Mouse (Mus musculus) lung, adult 18-20 months (tissue): ENCODE data around the gene Eif2s1.

Source experiments
- DNase-seq, 2 experiments: peaks; one replicate each; pipeline ENCODE4 v3.0.0; 2022; ENCODE audit warnings: mixed read lengths in 2 of 2

The Eif2s1 gene

DNA sequence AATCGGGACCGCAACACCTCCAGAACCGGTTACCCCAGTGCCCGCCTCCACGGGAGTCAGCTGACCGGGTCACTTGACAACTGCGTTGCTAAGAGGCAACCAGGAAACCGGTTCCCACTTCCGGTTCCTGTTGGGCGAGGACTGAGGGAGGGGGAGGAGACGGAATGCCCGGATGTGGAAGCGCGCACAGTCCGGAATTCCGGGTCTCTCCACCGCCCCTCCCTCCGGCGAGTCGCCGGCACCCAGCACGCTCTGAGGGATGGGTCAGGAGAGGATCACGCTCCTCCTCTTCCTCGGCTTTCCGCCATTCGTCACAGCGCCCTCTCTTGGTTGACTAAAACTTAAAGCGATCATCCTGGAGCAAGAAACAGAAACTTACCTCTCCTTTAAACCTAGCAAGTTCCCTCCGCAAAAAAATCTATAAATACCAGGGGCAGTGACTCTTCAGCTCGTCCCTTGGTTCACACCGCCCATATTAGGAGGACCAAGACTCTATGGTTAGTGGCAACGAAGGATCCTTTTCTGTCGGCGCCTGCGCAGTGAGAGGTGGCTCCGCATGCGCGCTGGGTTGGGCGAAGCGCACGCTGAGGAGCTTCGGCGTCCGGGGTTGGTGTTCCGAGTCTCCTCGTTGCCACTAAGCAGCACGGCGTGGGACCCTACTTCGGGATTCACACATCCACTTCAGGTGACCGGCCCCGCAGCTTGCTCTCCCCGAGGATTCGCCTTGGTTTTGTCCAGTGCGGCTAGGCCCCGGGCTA lies at the start of gene Eif2s1, which contains the start of gene Atp6v1d:
Gene Eif2s1, plus strand, starts transcription at position 324 of the 758 bp plus-strand sequence.
Gene Atp6v1d, minus strand, starts transcription at position 143 of the 758 bp plus-strand sequence.
- peak; percentile 99 to 100 for DNase-seq

- peak in 1 of 2 experiments; percentile 3 for DNase-seq
These were observed 47.2 kb upstream of the Eif2s1 start for GRCm38 (mm10) chr12:78814437-78814836.

- DNase-seq = no peak
These were observed 27.1 kb upstream of the Eif2s1 start for GRCm38 (mm10) chr12:78834496-78834895.

- DNase-seq = no peak
These were observed 21.7 kb upstream of the Eif2s1 start for GRCm38 (mm10) chr12:78839906-78840305.

DNA sequence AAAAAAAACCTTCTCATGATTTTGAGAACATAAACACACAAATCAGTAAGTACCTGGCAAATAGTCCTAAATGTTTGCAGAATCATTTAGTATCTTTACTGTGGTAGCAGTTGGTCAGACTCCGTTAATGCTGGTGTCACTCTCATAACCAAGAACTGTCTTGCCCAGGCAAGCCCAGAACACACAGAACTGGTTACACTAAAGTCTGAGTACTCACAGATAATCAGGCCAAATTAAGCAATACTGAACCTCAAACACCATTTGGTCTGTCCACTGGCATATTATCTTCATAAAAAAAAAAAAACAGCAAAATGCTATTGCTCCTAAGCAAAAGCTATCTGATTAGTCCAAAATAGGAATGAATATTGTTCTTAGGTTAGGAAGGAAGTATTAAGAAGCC lies 19.2 kb upstream of the Eif2s1 start:
- DNase-seq = no peak

DNA sequence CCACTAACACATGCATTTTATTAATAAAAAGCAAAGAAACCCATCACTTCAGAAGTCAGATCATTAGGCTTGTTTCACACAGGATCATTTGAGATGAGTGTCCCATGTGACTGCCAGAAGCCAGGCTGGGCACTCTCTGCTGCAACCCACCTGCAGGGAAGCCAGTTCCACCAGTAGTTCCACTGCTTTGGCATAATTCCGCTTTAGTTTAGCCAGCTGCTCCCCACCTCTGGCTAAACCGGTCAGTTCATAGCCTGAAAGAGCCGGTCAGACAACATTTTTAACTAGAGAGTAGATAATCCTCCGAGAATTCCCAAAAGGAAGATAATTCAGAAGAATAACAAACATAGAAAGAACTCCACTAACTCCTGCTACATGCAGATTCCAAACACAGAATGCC lies 13.4 kb upstream of the Eif2s1 start:
- DNase-seq = peak in 1 of 2 experiments; percentile 20

DNA sequence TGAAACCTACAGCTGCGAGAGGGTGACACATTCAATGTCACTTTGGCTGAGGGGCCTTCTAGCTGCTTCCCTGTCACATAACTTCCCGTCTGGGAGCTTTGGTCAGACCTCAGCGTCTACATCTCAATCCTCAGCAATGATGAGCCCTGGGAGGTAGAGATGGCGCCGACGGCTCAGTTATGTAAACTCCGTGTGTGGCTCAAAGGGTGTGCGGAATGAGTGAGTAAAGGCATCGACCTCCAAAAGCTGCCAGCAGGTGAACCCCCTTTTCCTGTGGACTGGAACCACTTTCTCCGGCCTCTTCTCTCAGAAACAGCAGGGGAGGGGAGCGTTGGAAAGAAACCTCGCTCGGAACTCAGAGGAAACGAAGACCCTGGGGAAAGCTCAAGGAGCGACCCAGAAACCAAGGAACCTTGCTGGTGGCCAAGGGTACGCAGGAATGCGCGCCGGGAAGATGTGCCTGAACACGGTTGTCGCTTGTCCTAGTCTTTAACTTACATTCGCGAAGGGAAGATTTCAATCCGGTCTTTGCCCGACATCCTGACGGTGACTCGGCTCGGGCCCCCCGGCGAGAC lies 611 bp upstream of the Eif2s1 start:
- DNase-seq = no peak

- DNase-seq = no peak
These were observed 673 bp downstream of the Eif2s1 start for GRCm38 (mm10) chr12:78862254-78862730.

DNA sequence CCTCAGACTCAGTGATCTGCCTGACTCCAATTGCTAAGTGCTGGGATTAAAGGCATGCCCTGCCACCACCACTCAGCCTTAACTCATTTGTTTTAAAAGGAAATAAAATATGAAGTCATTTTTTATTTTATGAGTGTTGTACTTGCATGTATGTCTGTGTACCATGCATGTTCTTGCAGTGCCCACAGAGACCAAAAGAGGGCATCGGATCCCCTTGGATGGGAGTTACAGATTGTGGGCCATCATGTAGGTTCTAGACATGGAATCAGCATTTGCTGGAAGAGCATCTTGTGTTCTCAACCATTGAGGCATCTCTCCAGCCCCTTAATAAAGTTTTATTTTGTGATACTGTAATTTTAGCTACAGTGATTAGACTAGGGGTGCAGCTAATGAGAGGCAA lies 3.8 kb downstream of the Eif2s1 start:
- peak in 1 of 2 experiments; percentile 7 for DNase-seq

GRCm38 (mm10) chr12:78868115-78868514 lies 6.5 kb downstream of the Eif2s1 start:
- no peak for DNase-seq

GRCm38 (mm10) chr12:78874581-78874980 lies 13.0 kb downstream of the Eif2s1 start:
- no peak for DNase-seq

GRCm38 (mm10) chr12:78890062-78890461 lies 28.4 kb downstream of the Eif2s1 start:
- no peak for DNase-seq

- no peak for DNase-seq
These were observed 29.5 kb downstream of the Eif2s1 start for GRCm38 (mm10) chr12:78891149-78891548.

DNA sequence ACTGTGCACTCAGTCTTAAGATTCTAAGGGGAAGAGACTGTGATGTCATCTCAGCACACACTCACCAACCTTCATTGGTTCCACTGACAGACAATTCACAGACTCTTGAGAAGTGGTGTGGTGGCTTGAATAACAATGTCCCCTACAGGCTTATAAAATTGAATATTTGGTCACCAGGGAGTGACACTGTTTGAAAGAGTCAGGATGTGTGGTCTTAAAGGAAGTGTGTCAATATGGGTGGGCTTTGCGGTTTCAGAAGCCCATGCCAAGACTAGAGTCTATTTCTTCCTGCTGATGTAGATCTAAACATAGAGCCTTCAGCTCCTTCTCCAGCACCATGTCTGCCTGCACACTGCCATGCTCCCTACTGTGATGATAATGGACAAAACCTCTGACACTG lies 36.2 kb downstream of the Eif2s1 start:
- DNase-seq = no peak

DNA sequence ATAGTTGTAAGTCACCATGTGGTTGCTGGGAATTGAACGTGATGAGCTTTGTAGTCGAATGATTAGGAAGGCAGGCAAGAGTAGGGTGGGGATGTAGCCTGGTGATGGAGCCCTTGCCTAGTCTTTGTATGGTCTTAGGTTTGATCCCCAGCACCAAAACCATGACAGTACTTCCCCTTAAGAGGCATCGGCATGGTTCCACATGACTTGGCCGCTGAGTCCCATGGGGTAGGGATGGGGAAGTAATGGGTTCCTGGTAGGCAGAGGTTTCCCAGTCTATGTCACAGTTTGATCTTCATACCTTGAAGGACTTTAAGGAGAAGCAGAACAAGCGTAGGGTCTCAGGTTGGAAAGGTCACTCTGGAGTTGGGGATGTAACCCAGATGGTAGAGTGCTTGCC lies 39.8 kb downstream of the Eif2s1 start:
- no peak for DNase-seq

GRCm38 (mm10) chr12:78903313-78903712 lies 41.7 kb downstream of the Eif2s1 start:
- DNase-seq = no peak

DNA sequence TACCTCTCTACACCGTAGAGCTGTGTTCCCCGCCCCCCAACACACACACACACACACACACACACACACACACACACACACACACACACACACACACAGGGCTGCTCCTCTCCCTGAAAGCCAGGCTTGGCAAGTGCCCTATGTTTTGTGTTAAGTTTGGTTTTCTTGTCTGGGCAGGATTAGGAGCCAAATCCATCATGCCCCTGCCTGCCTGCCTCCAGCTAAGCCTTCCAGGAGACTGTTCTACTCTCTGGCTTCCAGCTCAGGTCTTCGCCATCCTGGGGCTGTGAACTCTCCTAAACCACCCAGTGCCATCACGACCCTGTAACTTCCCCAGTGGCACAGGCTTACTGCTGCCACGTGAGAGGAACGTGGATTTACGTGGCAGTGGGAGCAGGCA lies 42.9 kb downstream of the Eif2s1 start:
- no peak for DNase-seq

DNA sequence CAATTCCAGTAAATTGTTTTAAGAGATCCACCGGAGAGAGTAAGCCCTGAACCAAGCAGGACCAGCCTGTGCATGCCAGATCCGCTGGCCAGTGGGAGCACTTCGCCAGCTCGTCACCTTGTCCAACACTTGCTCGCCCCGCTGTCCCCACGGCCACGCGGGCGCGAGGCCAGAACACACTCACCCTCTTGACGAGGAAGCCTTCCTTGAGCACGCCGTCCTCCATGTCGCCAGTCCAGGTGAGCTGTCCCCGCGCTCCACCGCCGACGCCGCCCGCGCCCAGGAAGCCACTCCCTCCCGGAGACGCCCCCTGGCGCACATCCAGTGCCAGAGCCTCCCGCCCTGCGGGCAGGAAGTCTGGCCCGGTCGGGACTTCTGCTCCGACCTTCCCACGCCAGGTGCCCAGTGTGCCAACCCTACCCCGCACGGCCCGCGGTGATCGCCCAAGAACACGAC lies 45.1 kb downstream of the Eif2s1 start, which contains the start of gene Plek2:
Gene Plek2, minus strand, starts transcription at position 258 of the 456 bp plus-strand sequence.
- peak; percentile 84 to 91 for DNase-seq

GRCm38 (mm10) chr12:78908081-78908605 lies 46.5 kb downstream of the Eif2s1 start:
- no peak for DNase-seq

DNA sequence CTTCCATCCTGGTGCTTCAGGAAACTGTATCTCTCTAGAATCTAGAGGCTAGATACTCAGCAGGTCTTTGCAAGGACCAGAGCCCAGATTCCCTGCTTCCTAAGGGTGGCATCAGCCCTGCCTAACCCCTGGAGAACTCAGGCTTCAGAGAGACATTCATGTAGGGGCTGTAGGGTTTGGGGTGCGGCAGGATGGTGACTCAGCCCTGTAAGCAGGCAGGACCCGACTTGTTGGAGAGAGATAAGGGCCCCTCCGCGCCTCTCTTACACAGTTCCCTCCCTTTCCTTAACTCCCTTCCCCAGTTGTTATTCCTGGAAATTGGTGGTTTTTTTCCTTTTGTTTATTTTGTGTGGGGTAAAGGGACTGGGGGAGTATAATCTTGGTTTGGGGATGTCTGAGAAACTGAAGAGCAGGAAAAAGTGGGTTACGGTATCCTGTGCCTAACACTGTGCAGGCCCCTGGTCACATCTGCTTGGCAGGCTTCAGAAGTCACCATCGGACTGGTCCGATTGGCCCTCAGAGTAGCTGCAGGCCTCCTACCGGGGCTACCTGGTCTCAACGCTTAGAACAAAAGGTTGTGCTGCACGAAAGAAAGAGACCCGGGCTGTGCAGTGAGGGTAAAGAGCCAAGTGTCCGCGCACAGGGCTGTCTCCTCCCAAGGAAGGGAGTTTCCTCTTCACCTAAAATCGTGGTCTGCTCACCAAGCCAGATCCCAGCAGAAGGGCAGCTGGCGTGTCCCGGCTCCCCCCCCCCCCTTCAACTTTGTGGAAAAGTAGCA lies 49.3 kb downstream of the Eif2s1 start:
- DNase-seq = no peak

- DNase-seq = peak; percentile 47 to 60
These were observed 50.2 kb downstream of the Eif2s1 start for GRCm38 (mm10) chr12:78911707-78912417.

DNA sequence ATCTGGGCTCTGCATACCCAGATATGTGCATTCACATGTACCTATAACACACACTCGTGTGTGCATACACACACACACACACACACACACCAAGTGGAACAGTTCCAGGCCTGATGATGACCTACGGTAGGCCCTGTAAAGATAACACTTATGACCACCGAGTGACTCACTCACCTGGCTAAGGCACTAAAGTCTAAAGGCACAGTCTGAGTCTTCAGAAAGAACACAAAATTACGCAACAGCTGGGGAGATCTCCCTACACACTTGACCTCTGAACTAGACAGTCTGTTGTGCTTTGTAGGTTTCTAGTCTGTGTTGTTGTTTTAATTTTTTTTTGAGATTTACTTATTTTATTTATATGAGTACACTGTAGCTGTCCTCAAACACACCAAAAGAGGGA lies 52.8 kb downstream of the Eif2s1 start:
- DNase-seq = no peak
